Mouse (Mus musculus): ENCODE measurements around the gene Marveld3.

- peak; percentile 86 for TF ChIP-seq CTCF (IDR thresholded peaks at IDR 0.05; ENCODE audit: low read depth)
- no peak for TF ChIP-seq EP300 (IDR thresholded peaks at IDR 0.05; ENCODE audit: low read depth)
These were observed 48.9 kb upstream of the Marveld3 start for GRCm38 (mm10) chr8:110010868-110011267.
